16 mouse cellular contexts compared by ENCODE assay signal in genomic region chr3:68555087-68555662, GRCm38 (mm10).
DNase-seq lines count a peak whose midpoint lies in the region; ATAC-seq and TF ChIP-seq lines count a peak whose summit lies in the region.
"Had no signal": no experiment of that assay in that cellular context is flagged by ENCODE, and none has a peak within 500 bp of the region (broad histone marks: within the 10 kb centered on the region; RNA-seq: fewer than 3 reads in every experiment).

No protein-coding gene starts in this region.

- peak; percentile 43; the same call in 1 of the 2 replicates for ATAC-seq in heart, embryonic 11.5 days (replicated peaks; ENCODE audit: insufficient number of reproducible peaks, low FRiP score, low TSS enrichment)
- ATAC-seq in kidney, embryonic 16.5 days (ENCODE audit: low FRiP score, low TSS enrichment) = peak; percentile 46; the same call in 1 of the 2 replicates
- ATAC-seq in lung, postnatal 0 days = peak; percentile 78
- ATAC-seq: midbrain, embryonic 13.5 days had no signal

- no peak overlapping the region for H3K9ac ChIP-seq in heart, embryonic 11.5 days (ENCODE audit: low read depth, low read length)
- no peak overlapping the region for H3K9ac ChIP-seq in kidney, embryonic 16.5 days (replicated peaks; ENCODE audit: low read length)
- no peak overlapping the region for H3K9ac ChIP-seq in lung, postnatal 0 days (replicated peaks; ENCODE audit: low read depth)
- H3K9ac ChIP-seq: embryonic facial prominence, embryonic 15.5 days; midbrain, embryonic 13.5 days had no signal

- H3K27ac ChIP-seq in heart, embryonic 11.5 days (ENCODE audit: low read depth, low read length) = no peak overlapping the region
- H3K27ac ChIP-seq in kidney, embryonic 16.5 days (ENCODE audit: low read length) = no peak overlapping the region
- H3K27ac ChIP-seq in lung, postnatal 0 days (ENCODE audit: low read length) = no peak overlapping the region
- H3K27ac ChIP-seq: embryonic facial prominence, embryonic 15.5 days; layer of hippocampus, adult 2 months; midbrain, embryonic 13.5 days had no signal

- TF ChIP-seq EP300 in lung, postnatal 0 days (IDR thresholded peaks at IDR 0.05) = 0 out of 2 replicates have a peak, but pooled peaks have one; percentile 32

- no peak overlapping the region for H3K4me2 ChIP-seq in heart, embryonic 11.5 days
- no peak overlapping the region for H3K4me2 ChIP-seq in kidney, embryonic 16.5 days (replicated peaks; ENCODE audit: low read depth, low read length)
- H3K4me2 ChIP-seq in lung, postnatal 0 days (replicated peaks; ENCODE audit: low read depth, low read length) = no peak overlapping the region
- H3K4me2 ChIP-seq: embryonic facial prominence, embryonic 15.5 days; midbrain, embryonic 13.5 days had no signal

- H3K36me3 ChIP-seq in heart, embryonic 11.5 days (ENCODE audit: control insufficient read depth, insufficient read depth, low read length) = no peaks in the 10 kb centered on the region
- no peaks in the 10 kb centered on the region for H3K36me3 ChIP-seq in kidney, embryonic 16.5 days (ENCODE audit: insufficient read depth, low read length)
- no peaks in the 10 kb centered on the region for H3K36me3 ChIP-seq in lung, postnatal 0 days (ENCODE audit: insufficient read depth, low read length)
- H3K36me3 ChIP-seq: embryonic facial prominence, embryonic 15.5 days; midbrain, embryonic 13.5 days had no signal

- intact Hi-C loops in left cerebral cortex, postnatal 36 days (cut with DNase I) = no loop called here

- H3K4me3 ChIP-seq in heart, embryonic 11.5 days (ENCODE audit: low read depth, low read length) = no peak overlapping the region
- H3K4me3 ChIP-seq in kidney, embryonic 16.5 days (ENCODE audit: low read length) = no peak overlapping the region
- no peak overlapping the region for H3K4me3 ChIP-seq in lung, postnatal 0 days (ENCODE audit: low read depth, low read length)
- H3K4me3 ChIP-seq: embryonic facial prominence, embryonic 15.5 days; layer of hippocampus, adult 2 months; midbrain, embryonic 13.5 days had no signal

- H3K4me1 ChIP-seq in heart, embryonic 11.5 days (ENCODE audit: control insufficient read depth, insufficient read depth, low read length) = peaks cover 25% of the 10 kb centered on the region
- peaks cover 6% of the 10 kb centered on the region; the same call in 1 of the 2 replicates for H3K4me1 ChIP-seq in kidney, embryonic 16.5 days (ENCODE audit: insufficient read depth, low read length)
- H3K4me1 ChIP-seq in lung, postnatal 0 days (ENCODE audit: insufficient read depth, low read depth, low read length) = peaks cover 9% of the 10 kb centered on the region; the same call in 1 of the 2 replicates
- H3K4me1 ChIP-seq: embryonic facial prominence, embryonic 15.5 days; midbrain, embryonic 13.5 days had no signal

- 23% methylated on average over 4 of the region's 4 CpGs for WGBS in heart, embryonic 11.5 days (ENCODE audit: insufficient replicate concordance)
- WGBS in kidney, embryonic 16.5 days = 58% methylated on average over 4 of the region's 4 CpGs
- 14% methylated on average over 4 of the region's 4 CpGs for WGBS in lung, postnatal 0 days

- TF ChIP-seq CTCF in lung, postnatal 0 days (IDR thresholded peaks at IDR 0.05) = no peak

- DNase-seq in heart, postnatal 4 days = no peak
- DNase-seq in kidney, postnatal 10 days = no peak
- peak; percentile 58 for DNase-seq in lung, postnatal 0 days (ENCODE audit: low spot score)
- DNase-seq in right cerebral cortex, postnatal 25 days = no peak
- DNase-seq in left cerebral cortex, postnatal 36 days (ENCODE audit: low spot score in 2 of 2) = no peak
- DNase-seq: adrenal gland, adult 8-10 months; cerebellum, adult 11-12 months; cerebellum, postnatal 36 days; gastrocnemius, postnatal 36 days; kidney, adult 9 months; thymus, postnatal 36 days had no signal

- no peaks in the 10 kb centered on the region for H3K27me3 ChIP-seq in heart, embryonic 11.5 days (ENCODE audit: control insufficient read depth, insufficient read depth, low read length)
- H3K27me3 ChIP-seq in kidney, embryonic 16.5 days (ENCODE audit: insufficient read depth, low read length) = no peaks in the 10 kb centered on the region
- no peaks in the 10 kb centered on the region for H3K27me3 ChIP-seq in lung, postnatal 0 days (replicated peaks; ENCODE audit: insufficient read depth, low read length)
- H3K27me3 ChIP-seq: embryonic facial prominence, embryonic 15.5 days; midbrain, embryonic 13.5 days had no signal

- no peaks in the 10 kb centered on the region for H3K9me3 ChIP-seq in heart, embryonic 11.5 days (replicated peaks; ENCODE audit: control insufficient read depth, low read length)
- no peaks in the 10 kb centered on the region for H3K9me3 ChIP-seq in kidney, embryonic 16.5 days (ENCODE audit: low read length)
- H3K9me3 ChIP-seq in lung, postnatal 0 days (ENCODE audit: low read length) = no peaks in the 10 kb centered on the region
- H3K9me3 ChIP-seq: embryonic facial prominence, embryonic 15.5 days; midbrain, embryonic 13.5 days had no signal
